Mouse (Mus musculus): ENCODE measurements around the gene Bap1. TPM values are rescaled to one million over a fixed set of nuclear protein-coding genes. Genes with fewer than 3 reads are reported as not detected.

The Bap1 gene
- polyA plus RNA-seq (2012; rRNA removed): 41.8 and 43.2 TPM in 2 replicates

DNA sequence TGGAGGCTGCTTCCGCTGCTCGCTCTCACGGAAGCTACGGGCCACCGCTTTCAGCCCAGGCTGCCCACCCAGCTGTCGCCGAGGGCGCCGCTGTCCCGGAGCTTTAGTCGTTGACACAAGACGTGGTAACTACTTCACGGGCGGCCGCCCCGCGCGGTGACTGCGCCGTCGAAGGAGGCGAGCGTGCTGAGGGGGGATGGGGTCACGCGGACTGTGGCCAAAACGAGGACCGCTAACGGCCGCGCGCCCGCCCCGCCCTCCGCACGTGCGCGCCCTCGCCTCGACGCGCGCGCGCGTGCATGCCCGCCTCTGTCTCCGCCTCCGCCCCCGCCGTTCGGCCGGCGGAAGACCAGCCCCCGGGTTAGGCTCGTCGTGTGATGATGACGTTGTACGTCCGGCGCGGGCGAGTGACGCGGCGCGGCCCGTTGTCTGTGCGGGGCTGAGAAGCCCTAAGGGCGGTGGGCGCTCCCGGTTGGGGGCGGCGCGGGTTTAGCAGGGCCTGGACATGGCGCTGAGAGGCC lies at the start of gene Bap1, which contains the start of gene Phf7:
Gene Bap1 (plus strand): TSS at position 367 of the 521 bp plus-strand sequence.
Gene Phf7 (minus strand): TSS at position 234 of the 521 bp plus-strand sequence.
- DNase-seq (ENCODE audit: low spot score): peak; percentile 97

DNA sequence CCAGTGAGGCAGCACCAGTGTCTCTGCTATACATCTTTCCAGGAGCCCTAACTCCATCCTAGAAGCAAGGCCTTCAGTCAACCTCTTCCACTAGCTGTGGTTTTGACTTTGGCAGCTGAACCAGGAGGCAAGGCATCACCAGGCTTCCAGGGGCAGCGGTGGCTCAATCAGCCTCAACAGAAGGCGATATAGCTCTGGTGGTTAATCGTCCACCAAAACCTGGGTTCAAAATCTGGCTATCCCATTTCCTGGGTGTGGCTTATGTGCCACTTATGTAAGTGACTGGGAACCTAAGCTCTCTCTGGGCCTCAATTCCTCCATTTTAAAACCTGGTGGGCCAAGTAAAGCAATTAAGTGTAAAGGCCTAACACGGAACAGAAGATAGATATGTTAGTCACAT lies 46.4 kb upstream of the Bap1 start:
- no peak for DNase-seq (ENCODE audit: low spot score)

DNA sequence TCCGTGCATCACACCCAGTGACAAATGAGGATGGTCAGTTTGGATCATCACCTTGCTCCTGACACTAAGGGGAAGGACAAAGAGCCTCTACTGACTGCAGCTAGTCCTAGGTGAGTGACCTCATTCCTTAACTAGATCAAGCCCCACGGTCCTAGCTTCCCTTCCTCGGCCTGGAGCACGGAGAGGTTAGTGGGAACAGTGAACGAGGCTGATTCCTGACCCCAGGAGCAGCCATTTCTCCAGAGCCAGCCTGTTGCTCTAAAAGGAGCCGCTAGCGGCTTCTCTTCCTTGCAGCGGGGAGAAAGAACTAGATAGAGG lies 46.0 kb upstream of the Bap1 start:
- no peak for DNase-seq (ENCODE audit: low spot score)

DNA sequence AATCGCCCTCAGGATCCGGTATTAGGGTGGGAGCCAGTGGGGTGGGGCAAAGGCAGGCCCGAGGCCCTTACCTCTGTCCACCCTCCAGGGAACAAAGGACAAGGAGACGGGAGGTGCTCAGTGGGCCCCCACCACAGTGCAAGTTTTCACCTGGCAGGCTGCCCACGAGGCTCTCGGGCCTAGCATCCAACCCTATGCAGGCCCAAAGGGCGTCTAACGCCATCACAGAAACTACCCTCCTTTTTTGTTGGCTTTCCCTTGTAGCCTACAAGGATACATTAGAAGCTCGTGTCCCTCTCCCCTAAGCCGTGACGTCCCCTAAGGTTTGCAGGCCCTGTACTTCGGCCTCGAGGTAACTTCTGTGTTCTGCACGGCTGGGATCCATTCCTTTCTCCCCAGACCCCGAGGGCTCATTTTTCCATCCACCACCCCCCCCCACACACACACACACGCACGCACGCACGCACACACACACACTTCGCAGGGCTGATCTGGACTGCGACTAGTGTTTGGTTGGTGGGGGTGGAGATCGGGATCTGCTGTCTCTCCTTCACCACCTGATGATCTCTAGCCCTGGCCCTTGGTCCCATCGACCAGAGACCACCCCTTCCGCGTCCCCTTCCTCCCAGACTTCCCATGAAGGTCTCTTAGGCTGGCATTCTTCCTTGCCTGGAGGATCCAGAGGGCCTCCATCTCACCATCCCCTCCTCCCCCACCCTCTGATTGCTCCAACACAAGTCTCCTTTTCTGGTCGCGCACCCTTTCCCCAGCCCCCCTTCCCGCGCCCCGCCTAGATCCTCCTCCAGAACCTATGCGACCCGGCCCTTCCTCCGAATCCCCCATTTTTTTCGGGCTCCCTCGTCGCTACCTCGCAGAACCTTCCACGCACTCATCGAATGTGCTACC lies 45.4 kb upstream of the Bap1 start:
- peak; percentile 40 for DNase-seq (ENCODE audit: low spot score)

DNA sequence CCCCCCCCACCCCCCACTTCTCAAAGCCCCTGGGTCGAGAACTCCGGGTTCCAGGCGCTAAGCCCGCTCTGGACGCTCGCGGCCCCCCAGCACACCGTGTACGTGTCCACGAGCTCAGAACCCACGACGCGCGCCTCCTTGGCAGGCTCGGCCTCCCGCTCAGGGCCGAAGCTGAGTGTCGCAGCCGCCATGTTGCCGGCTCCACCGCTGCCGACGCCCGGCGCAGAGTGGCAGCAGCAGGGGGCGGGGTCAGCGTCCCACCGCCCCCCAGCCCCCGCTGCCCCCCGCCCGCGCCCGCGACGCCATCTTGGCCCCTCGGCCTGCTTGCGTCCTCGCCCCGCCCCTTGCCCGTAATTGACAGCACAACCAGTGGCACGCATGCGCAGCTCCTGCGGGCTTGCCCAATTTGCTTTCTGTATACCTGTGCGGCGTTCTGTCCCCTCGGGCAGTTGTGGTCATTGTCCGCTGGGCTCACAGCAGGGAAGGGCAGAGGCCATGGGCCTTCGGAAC lies 44.7 kb upstream of the Bap1 start:
- peak; percentile 88 for DNase-seq (ENCODE audit: low spot score)

DNA sequence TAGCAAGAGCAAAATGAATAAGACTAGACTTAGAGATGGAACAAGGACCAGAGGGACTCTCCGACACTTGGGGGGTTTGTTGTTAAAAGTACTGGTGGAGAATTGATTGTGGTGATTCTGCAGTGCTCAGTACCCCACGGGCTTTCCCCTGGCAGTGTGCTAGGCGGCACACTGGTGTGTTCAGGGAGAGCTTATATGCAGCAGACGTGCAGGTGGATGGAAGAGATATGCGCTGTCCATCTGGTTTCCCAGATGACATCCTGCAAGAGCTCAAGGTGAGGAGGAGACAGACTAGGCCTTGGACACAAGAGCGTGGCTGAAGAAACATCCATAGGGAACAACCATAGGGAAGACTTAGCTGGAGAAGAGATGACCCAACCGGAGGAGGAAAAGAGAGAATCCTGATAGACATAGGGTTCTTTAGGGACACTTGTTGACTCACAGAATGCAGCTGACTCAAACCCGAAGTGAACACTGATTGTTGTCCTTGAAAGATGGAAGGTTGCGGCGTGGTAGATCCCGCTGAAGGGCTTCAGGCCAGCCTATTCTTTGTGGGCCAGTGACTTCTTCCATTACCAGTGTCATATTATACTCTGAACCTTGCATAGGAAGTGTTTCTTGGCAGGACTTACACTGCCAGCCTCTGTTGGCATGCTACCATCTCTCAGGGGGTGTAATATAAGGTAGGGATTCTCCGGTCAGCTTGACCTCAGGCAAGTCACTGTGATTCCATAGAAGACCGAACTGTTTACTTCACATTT lies 44.0 kb upstream of the Bap1 start:
- DNase-seq (ENCODE audit: low spot score): no peak

DNA sequence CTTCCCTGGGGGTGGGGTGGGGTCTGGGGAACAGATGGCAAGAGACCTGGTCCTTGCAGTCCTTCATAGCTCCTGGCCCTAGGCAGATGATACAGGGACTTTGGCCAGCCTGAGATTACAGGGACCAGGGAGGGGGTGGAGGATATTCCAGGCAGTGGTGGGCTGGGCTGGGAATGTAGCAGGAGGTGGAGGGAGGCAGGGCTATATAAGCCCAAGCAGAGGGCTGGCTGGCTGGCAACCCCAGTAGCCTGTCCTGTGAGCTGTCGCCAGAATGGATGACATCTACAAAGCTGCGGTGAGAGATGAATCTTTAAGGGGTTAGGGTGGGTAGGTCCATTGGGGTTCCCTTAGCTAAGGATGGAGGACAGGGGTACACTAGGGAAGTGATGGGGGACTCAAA lies 43.2 kb upstream of the Bap1 start, which contains the start of gene Tnnc1:
Gene Tnnc1 (plus strand): TSS at position 229 of the 400 bp plus-strand sequence.
- DNase-seq (ENCODE audit: low spot score): no peak

DNA sequence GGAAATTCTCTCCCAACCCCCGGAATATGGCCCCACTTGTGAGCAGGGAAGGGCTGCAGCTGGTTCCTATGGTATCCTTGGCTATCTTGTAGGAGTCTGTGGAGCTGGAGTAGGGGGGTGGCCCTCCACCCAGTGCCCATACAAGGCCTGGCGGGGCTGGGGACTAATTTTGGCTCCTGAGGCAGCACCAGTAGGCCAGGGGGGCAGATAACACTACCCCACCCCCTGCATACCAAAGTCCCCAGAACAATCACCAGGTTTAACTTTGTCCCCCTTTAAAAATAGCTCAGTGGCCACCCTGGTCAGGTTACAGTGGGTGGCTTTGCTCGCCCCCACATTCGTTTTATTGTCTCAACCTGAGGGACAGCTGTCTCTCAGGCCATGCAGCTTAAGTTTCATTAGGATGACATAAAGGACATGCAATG lies 42.1 kb upstream of the Bap1 start:
- no peak for DNase-seq (ENCODE audit: low spot score)

DNA sequence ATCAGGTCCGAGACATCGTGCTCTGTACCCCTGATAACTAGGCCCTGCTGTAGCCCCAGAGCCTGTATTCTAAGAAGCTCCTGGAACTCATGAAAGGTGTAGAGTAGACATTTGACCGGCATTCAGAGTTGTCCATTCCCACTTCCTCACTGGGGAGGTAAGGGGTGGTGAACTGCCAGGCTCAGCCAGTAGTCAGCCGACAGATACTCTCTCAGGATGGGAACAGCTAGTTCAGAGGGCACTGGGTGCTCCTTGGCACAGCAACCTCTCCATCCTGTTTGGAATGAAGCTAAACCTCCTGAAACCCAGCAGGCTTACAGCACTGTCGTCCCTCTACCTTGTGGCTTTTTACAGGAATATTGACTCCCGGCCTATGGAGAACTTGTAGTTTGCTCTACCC lies 39.4 kb upstream of the Bap1 start:
- DNase-seq (ENCODE audit: low spot score): no peak

DNA sequence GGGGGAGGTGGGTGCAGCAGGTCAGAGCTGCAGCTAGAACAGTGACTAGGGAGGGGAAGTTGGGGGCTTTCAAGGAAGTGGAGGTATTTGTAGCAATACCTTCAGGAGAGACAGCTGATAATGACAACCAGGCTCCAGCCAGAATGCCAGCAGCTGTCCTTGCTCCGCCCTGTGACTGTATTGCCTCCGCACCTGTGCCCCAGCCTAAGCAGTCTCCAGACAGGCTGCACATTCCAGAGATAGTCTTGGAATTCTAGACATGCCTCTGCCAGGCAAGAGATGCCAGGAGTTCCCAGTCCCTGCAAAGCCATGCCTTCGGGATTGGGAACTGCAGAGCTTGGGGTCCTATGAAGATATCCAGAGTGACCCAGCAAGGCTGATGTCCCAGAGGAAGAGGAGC lies 38.8 kb upstream of the Bap1 start:
- DNase-seq (ENCODE audit: low spot score): no peak

DNA sequence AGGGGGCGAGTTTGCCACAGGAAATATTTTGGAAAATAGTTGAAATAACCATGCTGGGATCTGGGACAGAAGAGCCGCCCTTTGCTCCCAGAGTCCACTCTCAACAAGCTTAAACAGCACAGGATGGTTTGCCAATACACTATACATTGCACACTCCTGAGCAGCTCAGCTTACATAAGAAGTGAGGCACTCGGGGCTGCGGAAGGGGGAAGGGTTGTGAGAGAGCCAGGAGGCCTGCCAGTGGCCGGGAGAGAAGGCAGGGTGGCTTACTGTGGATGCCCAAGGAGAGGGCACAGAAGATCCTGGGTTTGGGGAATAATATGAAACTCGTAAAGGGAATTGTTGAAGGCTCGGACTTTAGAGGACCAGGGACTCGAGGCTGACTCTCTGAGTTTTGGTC lies 37.4 kb upstream of the Bap1 start:
- no peak for DNase-seq (ENCODE audit: low spot score)

DNA sequence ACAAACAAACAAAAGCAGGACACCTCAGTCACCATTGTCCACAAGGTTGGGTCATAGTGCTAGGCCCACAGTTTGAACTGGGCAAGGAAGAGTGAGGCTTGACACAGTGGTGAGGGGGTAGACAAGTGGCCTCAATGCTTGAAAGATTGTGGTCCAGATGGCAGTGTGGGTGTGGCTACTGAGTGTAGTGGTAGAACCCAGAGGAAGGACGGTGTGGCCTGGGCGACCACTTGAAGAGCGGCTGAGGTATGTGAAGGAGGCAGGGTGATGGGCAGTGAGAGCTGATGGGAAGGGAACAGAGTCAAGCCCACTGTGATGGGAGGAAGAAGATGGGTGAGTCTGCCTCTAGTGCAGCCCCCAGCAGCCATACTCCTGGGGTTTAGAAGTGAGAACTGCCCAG lies 36.6 kb upstream of the Bap1 start:
- DNase-seq (ENCODE audit: low spot score): no peak

DNA sequence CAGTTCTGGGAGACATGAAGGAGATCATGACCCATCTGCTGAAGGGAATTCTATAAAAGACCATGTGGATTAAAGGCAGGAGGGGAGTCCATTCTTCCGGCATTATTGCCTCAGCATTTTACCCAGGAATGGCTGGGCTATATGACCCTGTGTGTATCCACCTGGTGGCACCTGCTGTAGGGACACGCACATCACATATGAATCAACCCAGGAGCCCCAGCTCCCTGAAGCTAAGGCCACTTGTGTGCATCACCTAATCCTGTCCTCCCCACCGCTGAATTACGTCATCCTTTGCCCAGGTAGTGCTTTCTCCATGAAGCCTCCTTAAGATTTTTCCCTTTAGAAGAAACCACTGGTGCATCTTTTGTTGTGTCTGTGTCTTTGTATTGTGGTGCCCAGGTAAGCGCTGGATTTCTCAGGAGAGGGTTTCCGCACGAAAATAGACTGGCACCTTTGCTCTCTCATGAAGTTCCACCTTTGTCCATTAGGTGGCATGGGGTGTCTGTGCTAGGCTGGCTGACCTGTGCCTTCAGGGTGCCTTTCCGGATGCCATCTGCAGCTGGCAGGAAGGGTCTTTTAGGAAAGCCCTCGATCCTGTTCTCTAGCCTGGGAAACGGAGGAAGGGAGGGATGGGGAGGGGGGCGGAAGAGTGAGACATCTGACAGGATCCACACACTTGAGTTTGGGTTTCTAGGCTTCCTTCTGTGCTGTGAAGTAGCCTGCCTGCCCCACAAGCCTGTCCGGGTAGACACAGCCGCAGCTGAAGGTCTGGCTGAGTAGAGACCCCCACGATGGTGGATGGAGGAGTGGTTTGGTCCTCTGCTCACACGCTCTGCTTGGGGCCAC lies 35.9 kb upstream of the Bap1 start:
- DNase-seq (ENCODE audit: low spot score): no peak

DNA sequence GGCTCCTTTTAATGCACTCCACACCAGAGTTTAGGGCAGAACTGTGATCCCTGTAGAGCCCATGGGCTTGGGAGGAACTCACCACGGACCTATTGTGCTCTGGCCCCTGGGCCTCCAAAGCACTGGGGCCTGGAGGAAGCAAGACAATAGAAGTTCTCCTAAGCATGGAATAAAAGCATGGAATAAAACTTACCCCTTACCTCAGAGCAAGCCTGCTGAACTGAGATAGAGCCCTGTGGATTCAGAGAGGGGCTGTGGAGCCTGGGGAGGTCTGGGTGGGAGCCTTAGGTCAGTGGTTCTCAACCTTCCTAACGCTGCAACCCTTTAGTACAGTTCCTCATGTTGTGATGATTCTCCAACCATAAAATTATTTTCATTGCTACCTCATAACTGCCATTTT lies 34.4 kb upstream of the Bap1 start, which contains the start of gene Nisch:
Gene Nisch (minus strand): TSS at position 101 of the 400 bp plus-strand sequence.
- DNase-seq (ENCODE audit: low spot score): no peak

DNA sequence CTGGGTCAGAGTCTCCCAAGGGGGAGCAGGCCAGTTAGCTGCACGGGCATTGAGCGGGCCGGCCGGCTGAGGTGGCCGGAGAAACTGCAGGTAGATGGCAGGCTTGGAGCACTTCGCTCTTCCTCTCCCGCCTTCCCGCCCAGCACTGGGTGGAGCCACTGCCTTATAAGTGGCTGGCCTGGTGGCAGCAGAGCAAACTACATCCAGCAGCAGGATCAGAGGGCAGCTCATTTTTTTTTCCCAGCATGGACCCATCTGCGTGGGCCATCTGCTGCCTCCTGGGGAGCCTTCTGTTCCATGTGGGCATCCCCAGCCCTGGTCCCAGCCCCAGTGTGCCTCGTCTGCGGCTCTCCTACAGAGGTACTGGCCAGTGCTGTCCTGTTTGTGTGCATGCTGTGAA lies 33.6 kb upstream of the Bap1 start, which contains the start of gene Sema3g:
Gene Sema3g (plus strand): TSS at position 195 of the 400 bp plus-strand sequence.
- DNase-seq (ENCODE audit: low spot score): no peak

DNA sequence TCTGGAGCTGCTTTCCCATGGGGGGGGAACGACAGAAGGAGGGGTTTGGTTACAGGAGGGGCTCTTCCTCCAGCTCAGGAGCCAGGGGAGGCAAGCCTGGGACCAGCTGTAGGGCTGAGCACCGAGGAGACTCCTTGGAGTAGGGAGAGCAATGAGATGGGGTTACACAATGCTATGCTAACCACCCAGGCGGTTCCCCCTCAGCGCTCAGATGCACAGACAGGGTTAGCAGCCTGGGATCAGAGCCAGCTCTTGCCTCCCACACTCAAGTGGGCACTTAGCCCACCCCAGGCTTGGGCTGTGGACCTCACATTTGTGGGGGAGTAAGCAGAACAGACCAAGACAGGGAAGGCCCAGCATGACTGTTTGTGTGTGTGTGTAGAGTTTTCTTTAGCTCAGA lies 24.3 kb upstream of the Bap1 start:
- no peak for DNase-seq (ENCODE audit: low spot score)

DNA sequence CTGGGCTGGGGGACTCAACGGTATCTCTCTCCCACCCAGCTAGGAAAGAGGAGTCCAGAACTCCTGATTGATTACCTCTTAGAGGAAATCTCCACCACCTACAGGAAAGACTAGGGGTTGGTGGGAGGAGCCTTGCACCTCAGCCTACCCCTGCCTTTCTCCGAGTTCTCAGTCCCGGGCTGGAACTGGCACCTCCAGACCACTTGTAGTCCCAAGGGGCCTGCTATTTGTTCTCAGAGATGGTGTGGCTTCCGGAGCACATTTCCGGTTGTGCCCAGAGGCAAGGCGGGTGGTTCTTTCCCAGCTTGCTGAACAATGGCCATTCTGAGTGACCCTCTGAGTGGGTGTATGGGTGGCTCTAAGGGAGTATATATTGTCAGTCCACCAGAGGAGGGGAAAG lies 23.0 kb upstream of the Bap1 start:
- no peak for DNase-seq (ENCODE audit: low spot score)

DNA sequence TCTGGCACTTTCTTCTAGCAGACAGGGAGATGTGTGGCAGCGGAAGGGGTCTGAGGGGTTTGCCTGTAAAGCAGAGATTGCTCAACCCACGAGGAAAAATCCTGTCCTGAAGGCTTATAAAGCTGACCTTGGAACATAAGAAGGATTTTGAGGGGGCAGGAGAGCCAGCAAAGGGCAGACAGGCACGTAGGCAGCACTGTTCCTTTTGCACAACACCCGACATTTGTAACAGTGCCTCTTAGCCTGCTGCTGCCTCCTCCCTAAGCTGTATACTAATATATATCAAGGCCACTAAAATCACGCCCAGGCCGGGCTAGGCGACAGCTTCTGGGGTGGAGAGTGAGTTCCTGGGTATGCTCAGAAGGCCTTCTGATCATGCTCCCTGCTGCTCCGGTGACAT lies 20.8 kb upstream of the Bap1 start:
- no peak for DNase-seq (ENCODE audit: low spot score)

DNA sequence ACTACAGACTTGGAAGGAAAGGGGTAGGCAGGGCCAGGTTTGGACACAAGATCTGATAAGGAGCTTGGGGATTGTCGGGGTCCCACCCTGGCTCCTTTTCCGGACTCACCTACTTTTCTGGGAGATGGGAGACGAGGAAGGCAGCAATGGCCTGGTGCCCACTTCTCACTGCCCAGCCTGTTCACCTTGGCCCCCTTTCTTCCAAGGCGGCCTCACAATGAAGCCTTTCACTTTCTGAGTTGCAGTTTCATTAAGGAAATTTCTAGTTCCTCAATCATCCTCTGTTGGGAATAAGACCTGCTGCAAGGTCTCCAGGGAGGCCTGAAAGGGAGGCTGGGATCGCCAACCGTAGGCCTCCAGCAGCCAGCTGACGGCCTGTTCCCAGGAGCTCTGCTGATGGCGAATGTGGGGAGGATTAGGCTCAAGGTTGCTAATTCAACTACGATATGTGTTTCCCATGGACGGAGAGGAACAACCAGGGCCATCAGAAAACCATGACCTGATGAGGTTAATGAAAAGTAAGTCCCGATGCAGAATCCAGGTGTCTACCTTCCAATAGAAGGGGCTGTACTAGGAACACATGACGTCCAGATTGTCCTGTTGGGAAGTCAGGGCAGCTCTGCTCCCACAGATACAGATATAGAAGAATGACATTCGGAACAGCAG lies 18.7 kb upstream of the Bap1 start:
- DNase-seq (ENCODE audit: low spot score): no peak

DNA sequence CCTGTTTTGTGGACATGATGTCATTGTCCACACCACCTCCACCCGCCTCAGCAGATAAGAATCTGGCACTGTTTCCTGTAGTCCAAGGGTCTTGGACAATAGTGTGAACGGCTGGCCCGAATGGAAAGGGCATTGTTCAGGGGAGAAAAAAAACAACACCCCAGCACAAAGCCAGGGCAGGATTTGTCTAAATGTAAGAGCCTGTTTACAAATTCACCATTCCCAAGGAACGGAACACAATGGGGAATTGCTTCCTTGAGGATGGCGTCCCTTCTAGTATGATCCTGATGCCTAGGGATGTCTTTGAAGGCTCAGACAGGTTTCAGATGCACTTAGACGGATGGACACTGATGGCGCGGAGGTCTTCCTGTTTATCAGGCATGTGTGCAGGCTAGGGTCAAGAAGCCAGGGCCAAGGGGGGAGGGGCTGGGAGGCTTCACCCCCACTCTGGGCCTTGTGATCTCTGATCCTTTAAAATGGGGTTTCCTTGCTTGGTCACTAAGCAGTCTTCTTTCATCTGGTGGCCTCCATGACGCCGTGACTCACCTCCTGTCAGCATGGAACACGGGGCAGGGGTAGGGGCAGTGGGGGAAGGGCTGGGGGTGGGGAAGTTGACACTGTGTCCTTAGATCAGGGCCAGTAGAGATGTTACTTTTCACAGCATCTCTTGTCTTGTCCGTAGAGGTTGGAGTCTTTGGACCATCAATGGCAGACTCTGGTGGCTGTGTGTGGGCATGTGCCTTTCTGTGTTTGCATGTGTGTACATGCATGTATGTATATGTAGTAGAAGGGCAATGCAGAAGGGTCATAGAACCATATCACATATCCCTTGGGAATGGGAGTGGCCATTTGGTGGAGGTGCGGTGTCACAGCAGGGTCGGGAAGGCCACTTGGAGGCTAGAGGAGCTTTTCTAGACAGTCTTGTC lies 17.9 kb upstream of the Bap1 start:
- no peak for DNase-seq (ENCODE audit: low spot score)

All from urinary bladder, adult 2 months (tissue).